Mouse (Mus musculus): ENCODE results near the gene Esp3.
"Not testable (repeated sequence)": the region's sequence is repeated elsewhere in the genome, so short reads cannot be mapped to it uniquely, and the experiment has no call there.

The Esp3 gene

GRCm38 (mm10) chr17:40631775-40632174 lies at the start of gene Esp3:
TSS of gene Esp3 (plus strand) at chr17:40632075.
- DNase-seq, result not testable (repeated sequence)

DNA sequence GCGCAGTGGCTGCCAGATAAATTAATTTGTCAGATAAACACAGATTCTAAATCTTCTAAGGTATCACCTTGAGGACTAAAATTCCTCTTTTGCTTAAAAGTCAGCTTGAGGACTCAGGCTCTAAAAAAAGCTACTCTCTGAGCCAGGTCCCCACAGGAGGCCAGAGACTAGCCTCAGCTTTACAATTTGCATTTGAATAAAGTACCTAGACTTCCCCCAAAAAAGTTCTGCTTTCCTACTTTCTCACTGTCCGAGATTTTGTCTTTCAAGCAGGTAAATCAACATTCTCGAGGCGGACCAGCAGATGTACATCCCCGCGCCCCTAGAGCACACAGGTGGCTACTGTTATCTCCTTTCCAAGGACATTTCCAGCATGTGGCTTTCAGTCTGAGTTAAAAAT lies 48.0 kb upstream of the Esp3 start:
- not testable (repeated sequence) for DNase-seq

DNA sequence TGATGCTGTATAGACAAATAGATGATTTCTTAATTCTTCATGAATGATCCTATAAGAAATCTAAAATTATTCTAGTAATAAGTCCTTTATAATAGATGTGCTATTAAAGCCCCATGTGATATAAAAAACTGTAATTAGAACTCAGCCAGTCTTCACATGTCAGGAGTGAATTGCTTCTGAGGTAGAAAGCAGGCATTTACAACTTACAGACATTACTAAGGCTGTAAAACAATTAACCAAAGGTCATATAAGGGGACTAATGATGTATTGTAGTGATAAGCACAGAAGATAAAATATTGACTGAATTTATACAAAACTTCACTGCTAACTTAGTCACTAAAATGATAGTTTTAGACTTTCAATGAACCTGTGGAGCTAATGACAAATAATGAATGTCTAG lies 40.6 kb upstream of the Esp3 start:
- no peak for DNase-seq

GRCm38 (mm10) chr17:40598294-40598693 lies 33.6 kb upstream of the Esp3 start, which contains the start of gene Esp4:
TSS of gene Esp4 (plus strand) at chr17:40598594.
- DNase-seq, result no peak

DNA sequence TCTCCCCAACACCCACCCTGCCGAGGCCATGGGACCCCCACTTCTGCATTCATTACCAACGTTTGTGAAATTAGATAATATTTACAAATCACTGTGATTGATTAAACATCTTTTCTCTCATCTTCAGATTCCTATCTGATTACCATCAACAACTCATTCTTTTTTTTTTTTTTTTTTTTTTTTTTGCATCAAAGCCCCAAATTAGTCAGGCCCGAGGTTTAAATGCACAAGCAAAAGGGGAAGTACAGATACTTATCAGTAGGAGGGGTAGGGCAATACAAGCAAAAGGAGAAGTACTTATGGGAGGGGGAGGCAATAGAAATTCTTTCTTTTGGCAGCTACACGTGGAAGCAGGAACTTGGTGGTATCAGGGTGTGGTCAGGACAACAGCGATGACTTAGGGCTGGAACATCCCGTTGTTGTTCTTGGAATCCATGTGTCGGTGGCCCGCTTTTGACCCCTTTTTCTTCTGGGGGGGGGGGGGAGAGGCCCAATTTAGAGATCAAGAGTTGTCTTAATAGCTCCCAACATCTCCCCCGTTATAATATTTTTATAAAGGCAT lies 30.3 kb downstream of the Esp3 start:
- DNase-seq, result not testable (repeated sequence)

DNA sequence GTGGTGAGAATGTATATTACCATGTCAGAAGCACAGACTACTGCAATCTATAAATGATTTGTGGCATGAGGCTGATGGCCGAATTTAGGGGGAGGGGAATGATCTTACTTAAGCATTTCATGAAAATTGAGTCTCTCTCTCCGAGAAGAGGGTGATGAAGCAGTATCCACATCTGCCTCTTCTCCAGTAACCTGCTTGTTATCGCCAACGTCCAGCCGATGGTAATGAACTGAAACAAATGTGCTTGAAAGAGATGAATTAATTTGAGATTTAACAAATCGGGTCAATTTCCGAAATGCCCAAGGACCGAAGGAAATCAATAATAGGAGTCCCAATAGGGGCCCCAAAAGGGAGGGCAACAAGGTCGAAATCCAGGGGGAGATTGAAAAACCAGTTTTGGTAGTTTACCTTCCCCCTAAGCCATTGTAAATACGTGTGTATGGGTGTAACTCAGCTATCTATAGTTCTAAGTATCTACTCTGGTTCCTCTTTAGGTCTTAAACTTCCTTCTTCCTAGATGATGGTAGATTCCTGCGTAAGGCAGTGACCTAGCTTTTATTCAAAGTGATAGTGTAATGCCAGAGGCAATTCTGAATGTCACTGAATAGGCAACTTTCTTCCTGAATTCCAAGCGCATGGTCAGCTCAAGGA lies 31.4 kb downstream of the Esp3 start:
- DNase-seq, result not testable (repeated sequence)
